Mouse (Mus musculus) hindbrain, embryonic 12.5 days (tissue): ENCODE data around the gene Nkapl. TPM values are rescaled to one million over a fixed set of nuclear protein-coding genes. Genes with fewer than 3 reads are reported as not detected.

Source experiments
- ATAC-seq: fragments of 200-750 bp; cut with Nextera tagmentation; 2 replicates; pipeline ENCODE4 v1.8.0; 2017; ENCODE audit warnings: moderate TSS enrichment; ENCODE audit not compliant: low FRiP score
- H3K27ac ChIP-seq: fragments of 300-500 bp; sonication (generic); 2 replicates; pipeline ENCODE4 v1.5.1; 2016; ENCODE audit warnings: mild to moderate bottlenecking
- H3K27me3 ChIP-seq: fragments of 300-500 bp; sonication (generic); 2 replicates; pipeline ENCODE4 v1.6.1; 2016; ENCODE audit warnings: mild to moderate bottlenecking
- H3K36me3 ChIP-seq: fragments of 300-500 bp; sonication (generic); 2 replicates; pipeline ENCODE4 v1.6.1; 2016; ENCODE audit warnings: mild to moderate bottlenecking
- H3K4me1 ChIP-seq: fragments of 300-500 bp; sonication (generic); 2 replicates; pipeline ENCODE4 v1.6.1; 2016
- H3K4me2 ChIP-seq: fragments of 300-500 bp; sonication (generic); replicated peaks from 2 replicates; pipeline ENCODE4 v1.6.1; 2016; ENCODE audit warnings: mild to moderate bottlenecking
- H3K4me3 ChIP-seq: fragments of 300-500 bp; sonication (generic); 2 replicates; pipeline ENCODE4 v1.5.1; 2016; ENCODE audit warnings: mild to moderate bottlenecking
- H3K9ac ChIP-seq: fragments of 300-500 bp; sonication (generic); 2 replicates; pipeline ENCODE4 v1.6.1; 2016; ENCODE audit warnings: mild to moderate bottlenecking, moderate library complexity
- H3K9me3 ChIP-seq: fragments of 300-500 bp; sonication (generic); replicated peaks from 2 replicates; pipeline ENCODE4 v1.6.1; 2016; ENCODE audit warnings: mild to moderate bottlenecking
- WGBS: fragments of 180-500 bp; shearing (Covaris S2); methylation state at CpG from one replicate; pipeline ENCODE4 v1.1.7; 2016; 5-methylcytosine and 5-hydroxymethylcytosine counted together
- microRNA counts: library from miRNA; unstranded; fragments of <30 nt; microRNA quantifications from one replicate; lab custom pipeline; 2017
- microRNA-seq: library from miRNA; unstranded; fragments of <30 nt; microRNA quantifications from one replicate; pipeline ENCODE4, GENCODE M21; 2017
- polyA plus RNA-seq: library from polyadenylated mRNA; unstranded; fragments of >200 nt; fragmentation: Nextera tagmentation; extraction: Ambion mirVana; gene quantifications from 2 replicates; pipeline ENCODE4 v1.2.1, GENCODE M21; 2016

Nkapl gene
- polyA plus RNA-seq, 1 experiment from 2014 or later: 2.7 TPM

GRCm38 (mm10) chr13:21418865-21419264 lies 49.4 kb downstream of the Nkapl start:
- Histone ChIP-seq H3K36me3 (no peaks in the 10 kb centered on the region), H3K4me1 (no peaks in the 10 kb centered on the region), H3K9ac (no peak overlapping the region), H3K4me3 (no peak overlapping the region), H3K27me3 (no peaks in the 10 kb centered on the region), H3K27ac (no peak overlapping the region), H3K9me3 (no peaks in the 10 kb centered on the region), H3K4me2 (no peak overlapping the region)
- no peak for ATAC-seq
- WGBS: 59% methylated on average over 6 of the region's 6 CpGs

GRCm38 (mm10) chr13:21417298-21418010 lies 50.9 kb downstream of the Nkapl start:
- H3K9ac ChIP-seq: no peak overlapping the region
- no peaks in the 10 kb centered on the region for H3K36me3 ChIP-seq
- no peaks in the 10 kb centered on the region for H3K27me3 ChIP-seq
- ATAC-seq: no peak
- H3K4me2 ChIP-seq: no peak overlapping the region
- H3K4me1 ChIP-seq: no peaks in the 10 kb centered on the region
- H3K9me3 ChIP-seq: no peaks in the 10 kb centered on the region
- no peak overlapping the region for H3K27ac ChIP-seq
- 82% methylated on average over 6 of the region's 6 CpGs for WGBS
- no peak overlapping the region for H3K4me3 ChIP-seq

MicroRNAs encoded within 50 kb of the gene (microRNA counts, 519-probe panel; counts per million panel counts)
- microRNA mmu-miR-1896 (lab: Ali Mortazavi, UCI): 3,528 counts per million, percentile 75 among the panel's probes with 10 or more counts

Small RNA genes within 50 kb of the gene (microRNA-seq; reads per million reads assigned to microRNA genes)
- gene Mir1896: not detected

Other genes with a start within 250 kb of the Nkapl start
- gene Gpx5, start 175.8 kb downstream of the Nkapl start, polyA plus RNA-seq: not detected in 2 replicates
- gene Gpx6, start 156.4 kb downstream of the Nkapl start, polyA plus RNA-seq: 0.85 TPM in 1 of 2 replicates, not detected in the other
- gene Olfr1367, start 121.6 kb downstream of the Nkapl start, polyA plus RNA-seq: not detected in 2 replicates
- 16.6 and 17.0 TPM in 2 replicates for gene Zscan12, start 105.7 kb downstream of the Nkapl start, polyA plus RNA-seq
- 91.0 and 96.2 TPM in 2 replicates for gene Zkscan3, start 65.8 kb downstream of the Nkapl start, polyA plus RNA-seq
- gene Pgbd1, start 27.5 kb downstream of the Nkapl start, polyA plus RNA-seq: 4.2 and 4.9 TPM in 2 replicates
- gene Zscan26, start 14.8 kb downstream of the Nkapl start, polyA plus RNA-seq: 23.4 and 26.2 TPM in 2 replicates
- 6.8 and 7.0 TPM in 2 replicates for gene Zkscan4, start 10.4 kb upstream of the Nkapl start, polyA plus RNA-seq
- gene Gm10065, start 10.9 kb upstream of the Nkapl start, polyA plus RNA-seq: not detected in 2 replicates
- gene AK157302, start 26.7 kb upstream of the Nkapl start, polyA plus RNA-seq: 0.16 and 0.40 TPM in 2 replicates
- gene Gm11273, start 32.9 kb upstream of the Nkapl start, polyA plus RNA-seq: 2.6 and 4.2 TPM in 2 replicates
- gene Zkscan8, start 62.6 kb upstream of the Nkapl start, polyA plus RNA-seq: 9.0 and 9.8 TPM in 2 replicates
- gene Olfr1366, start 74.3 kb upstream of the Nkapl start, polyA plus RNA-seq: 0.20 and 0.22 TPM in 2 replicates
- gene Olfr1535, start 91.4 kb upstream of the Nkapl start, polyA plus RNA-seq: not detected in 2 replicates
- gene Olfr1364, start 113.2 kb upstream of the Nkapl start, polyA plus RNA-seq: not detected in 2 replicates
- gene Olfr1362, start 145.5 kb upstream of the Nkapl start, polyA plus RNA-seq: not detected in 2 replicates
- gene Olfr11, start 174.0 kb upstream of the Nkapl start, polyA plus RNA-seq: 0.07 TPM in 1 of 2 replicates, not detected in the other
- not detected in 2 replicates for gene Olfr1361, start 194.9 kb upstream of the Nkapl start, polyA plus RNA-seq
- gene Olfr1360, start 208.9 kb upstream of the Nkapl start, polyA plus RNA-seq: not detected in 2 replicates
- not detected in 2 replicates for gene Olfr1359, start 229.6 kb upstream of the Nkapl start, polyA plus RNA-seq
- gene Hist1h2bl, start 247.6 kb upstream of the Nkapl start, polyA plus RNA-seq: 3.6 and 4.4 TPM in 2 replicates
- 17.3 and 29.5 TPM in 2 replicates for gene Hist1h2ai, start 247.9 kb upstream of the Nkapl start, polyA plus RNA-seq
- gene Hist1h3h, start 249.2 kb upstream of the Nkapl start, polyA plus RNA-seq: 8.9 and 18.3 TPM in 2 replicates